24 mouse cellular contexts compared by ENCODE assay signal in genomic region chr5:91574211-91574610, GRCm38 (mm10).
"Had no signal": no experiment of that assay in that cellular context is flagged by ENCODE, and none has a peak within 500 bp of the region (broad histone marks: within the 10 kb centered on the region; RNA-seq: fewer than 3 reads in every experiment).

No protein-coding gene starts in this region.

- DNase-seq: gastrocnemius, adult 2 months; gastrocnemius, postnatal 10 days; gastrocnemius, postnatal 25 days; heart, adult 2 months; heart, postnatal 10 days; kidney, adult 11 months; kidney, adult 2 months; kidney, adult 9 months; kidney, postnatal 14 days; kidney, postnatal 36 days; layer of hippocampus, adult 9-11 months; layer of hippocampus, postnatal 36 days; left cerebral cortex, postnatal 4 days had no signal

- H3K4me3 ChIP-seq: gastrocnemius, adult 2 months; heart, adult 2 months; heart, embryonic 13.5 days; hindbrain, embryonic 13.5 days; hindbrain, embryonic 15.5 days; kidney, embryonic 15.5 days; limb, embryonic 13.5 days; limb, embryonic 15.5 days; liver, embryonic 12.5 days had no signal

- ATAC-seq: hindbrain, postnatal 0 days; intestine, embryonic 16.5 days; liver, embryonic 12.5 days had no signal

- H3K4me2 ChIP-seq: heart, embryonic 11.5 days; heart, embryonic 13.5 days; hindbrain, embryonic 13.5 days; hindbrain, embryonic 15.5 days; kidney, embryonic 15.5 days; limb, embryonic 13.5 days; limb, embryonic 15.5 days; liver, embryonic 12.5 days had no signal

- H3K9me3 ChIP-seq: heart, embryonic 13.5 days; hindbrain, embryonic 13.5 days; hindbrain, embryonic 15.5 days; kidney, embryonic 15.5 days; limb, embryonic 13.5 days; limb, embryonic 15.5 days; liver, embryonic 12.5 days had no signal

- H3K36me3 ChIP-seq: heart, embryonic 13.5 days; hindbrain, embryonic 13.5 days; hindbrain, embryonic 15.5 days; kidney, embryonic 15.5 days; limb, embryonic 13.5 days; limb, embryonic 15.5 days; liver, embryonic 12.5 days had no signal

- H3K4me1 ChIP-seq: hindbrain, embryonic 13.5 days; hindbrain, embryonic 15.5 days; kidney, embryonic 15.5 days; limb, embryonic 13.5 days; limb, embryonic 15.5 days; liver, embryonic 12.5 days had no signal

- H3K9ac ChIP-seq: heart, embryonic 13.5 days; hindbrain, embryonic 13.5 days; hindbrain, embryonic 15.5 days; kidney, embryonic 15.5 days; limb, embryonic 13.5 days; limb, embryonic 15.5 days; liver, embryonic 12.5 days had no signal

- H3K27ac ChIP-seq: gastrocnemius, adult 2 months; heart, adult 2 months; heart, embryonic 13.5 days; hindbrain, embryonic 13.5 days; hindbrain, embryonic 15.5 days; hindbrain, postnatal 0 days; kidney, embryonic 15.5 days; kidney, postnatal 0 days; limb, embryonic 13.5 days; limb, embryonic 15.5 days; liver, embryonic 12.5 days had no signal

- H3K27me3 ChIP-seq: heart, embryonic 13.5 days; hindbrain, embryonic 13.5 days; hindbrain, embryonic 15.5 days; kidney, embryonic 15.5 days; limb, embryonic 13.5 days; limb, embryonic 15.5 days; liver, embryonic 12.5 days had no signal
